Mouse (Mus musculus) heart, adult 2 months (tissue): ENCODE results near the gene Fndc3b. TPM values are rescaled to one million over a fixed set of nuclear protein-coding genes. Genes with fewer than 3 reads are reported as not detected.
A peak's percentile ranks its signal among the peaks of the same experiment; 100 is the strongest.

Experiments
- DNase-seq, 2 experiments: peaks; one replicate each; pipeline ENCODE4 v3.0.0; 2021
- H3K27ac ChIP-seq: fragments of 200-600 bp; 2 replicates; pipeline ENCODE4 v1.8.1; 2022
- H3K27me3 ChIP-seq: fragments of 200-500 bp; 2 replicates; pipeline ENCODE4 v1.6.1; 2012; ENCODE audit warnings: mild to moderate bottlenecking, low read length, inconsistent platforms, mixed read lengths; ENCODE audit not compliant: control insufficient read depth, insufficient read depth
- H3K36me3 ChIP-seq: fragments of 200-500 bp; 2 replicates; pipeline ENCODE4 v1.6.1; 2012; ENCODE audit warnings: low read length, inconsistent platforms; ENCODE audit not compliant: control insufficient read depth, insufficient read depth
- H3K4me1 ChIP-seq: fragments of 200-500 bp; 2 replicates; pipeline ENCODE4 v1.6.1; 2011; ENCODE audit warnings: low read length; ENCODE audit not compliant: control insufficient read depth, insufficient read depth
- H3K4me3 ChIP-seq: fragments of 200-600 bp; 2 replicates; pipeline ENCODE4 v1.8.1; 2022
- H3K79me2 ChIP-seq: fragments of 200-500 bp; replicated peaks from 2 replicates; pipeline ENCODE4 v1.6.1; 2012; ENCODE audit warnings: mild to moderate bottlenecking, inconsistent platforms, low read length, moderate library complexity, mixed read lengths; ENCODE audit not compliant: control insufficient read depth, insufficient read depth
- H3K9ac ChIP-seq: fragments of 200-500 bp; 2 replicates; pipeline ENCODE4 v1.6.1; 2012; ENCODE audit warnings: low read depth, mild to moderate bottlenecking, control low read depth, inconsistent platforms, low read length, mixed read lengths
- CTCF ChIP-seq: fragments of 200-600 bp; IDR thresholded peaks from 2 replicates; pipeline ENCODE4 v1.8.1; 2022; ENCODE audit warnings: antibody characterized with exemption, mild to moderate bottlenecking, moderate library complexity
- EP300 ChIP-seq: fragments of 200-500 bp; IDR thresholded peaks from 2 replicates; pipeline ENCODE4 v1.6.1; 2011; ENCODE audit warnings: low read depth, low read length, control low read depth; ENCODE audit not compliant: insufficient read depth
- POLR2A ChIP-seq: fragments of 200-500 bp; IDR thresholded peaks from 2 replicates; pipeline ENCODE4 v1.6.1; 2011; ENCODE audit warnings: mild to moderate bottlenecking, low read depth, low read length, control low read depth; ENCODE audit not compliant: insufficient read depth
- WGBS: fragments of 180-500 bp; shearing (Covaris S2); methylation state at CpG from one replicate; pipeline ENCODE4 v1.1.7; 2018; 5-methylcytosine and 5-hydroxymethylcytosine counted together
- intact Hi-C: fragments of 180-260 bp; cut with DNase I; formaldehyde crosslinking; loops from one replicate; pipeline ENCODE4 v1.15.1; 2025
- polyA plus RNA-seq: library from polyadenylated mRNA; depleted of rRNA; stranded (reverse); fragments of >200 nt; gene quantifications from 2 replicates; pipeline ENCODE4 v1.2.3, GENCODE M21; 2012
- total RNA-seq, 2 experiments: library from RNA; stranded (reverse); gene quantifications; 2 replicates each; pipeline ENCODE4 v1.2.3; 2021

Fndc3b gene
- total and polyA plus RNA-seq, 3 experiments = 15.3 to 57.4 (median 52.1) TPM

DNA sequence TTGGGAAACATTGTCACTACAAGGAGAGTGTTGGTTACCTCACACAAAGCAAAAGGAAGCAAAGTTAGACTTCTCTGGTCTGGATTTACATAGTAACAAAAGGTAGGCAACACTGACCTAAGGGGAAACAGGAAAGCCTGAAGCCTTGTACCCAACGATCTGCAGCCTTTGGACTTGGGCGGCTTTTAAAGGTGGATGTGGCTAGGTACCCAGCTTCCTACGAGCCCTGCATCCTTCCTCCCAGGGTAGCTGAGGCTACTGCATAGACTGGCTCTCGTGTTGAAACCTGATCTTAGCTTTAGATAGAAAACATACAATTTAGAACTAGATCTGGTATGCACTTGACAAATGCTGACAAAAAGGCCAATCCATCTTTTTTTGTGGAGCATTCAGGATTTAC lies 2.9 kb upstream of the Fndc3b start:
- intact Hi-C loops = loop anchor here (5.0 kb wide), 2 partner anchors 247 to 268 kb away; no protein-coding TSS in a partner anchor
- TF ChIP-seq EP300 = no peak
- no peak for TF ChIP-seq CTCF
- no peak for TF ChIP-seq POLR2A
- DNase-seq = no peak
- no peak overlapping the region for H3K9ac ChIP-seq
- peaks cover 4% of the 10 kb centered on the region for H3K4me1 ChIP-seq
- 0 out of 2 replicates have a peak, but pooled peaks cover 1% of the 10 kb centered on the region for H3K79me2 ChIP-seq
- WGBS = 81% methylated on average over 4 of the region's 4 CpGs
- H3K27me3 ChIP-seq = no peaks in the 10 kb centered on the region; the same call in 1 of the 2 replicates
- no peak overlapping the region for H3K4me3 ChIP-seq
- no peak overlapping the region for H3K27ac ChIP-seq
- no peaks in the 10 kb centered on the region for H3K36me3 ChIP-seq

DNA sequence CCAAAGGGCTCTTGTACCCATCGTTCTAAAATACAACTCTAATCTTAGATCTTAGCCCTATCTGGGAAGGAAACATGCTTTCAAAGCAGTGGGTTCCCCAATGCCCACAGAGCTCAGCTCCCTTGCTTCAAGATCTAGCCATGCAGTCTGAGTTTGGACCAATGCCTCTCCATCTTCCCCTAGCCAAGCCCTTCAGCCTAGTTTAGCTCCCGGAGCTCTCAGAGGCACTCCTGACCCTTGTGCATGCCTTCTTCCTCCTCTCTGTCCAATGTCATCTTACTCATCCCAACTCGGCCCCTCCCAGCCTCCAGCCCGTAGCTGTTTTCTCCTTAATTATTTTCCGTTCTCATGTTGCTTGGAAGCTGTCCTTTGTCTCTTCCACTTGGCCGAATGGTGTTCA lies 1.3 kb upstream of the Fndc3b start:
- intact Hi-C loops = loop anchor here (5.0 kb wide), 2 partner anchors 245 to 270 kb away; no protein-coding TSS in a partner anchor
- TF ChIP-seq CTCF = no peak
- TF ChIP-seq POLR2A = no peak
- TF ChIP-seq EP300 = no peak

DNA sequence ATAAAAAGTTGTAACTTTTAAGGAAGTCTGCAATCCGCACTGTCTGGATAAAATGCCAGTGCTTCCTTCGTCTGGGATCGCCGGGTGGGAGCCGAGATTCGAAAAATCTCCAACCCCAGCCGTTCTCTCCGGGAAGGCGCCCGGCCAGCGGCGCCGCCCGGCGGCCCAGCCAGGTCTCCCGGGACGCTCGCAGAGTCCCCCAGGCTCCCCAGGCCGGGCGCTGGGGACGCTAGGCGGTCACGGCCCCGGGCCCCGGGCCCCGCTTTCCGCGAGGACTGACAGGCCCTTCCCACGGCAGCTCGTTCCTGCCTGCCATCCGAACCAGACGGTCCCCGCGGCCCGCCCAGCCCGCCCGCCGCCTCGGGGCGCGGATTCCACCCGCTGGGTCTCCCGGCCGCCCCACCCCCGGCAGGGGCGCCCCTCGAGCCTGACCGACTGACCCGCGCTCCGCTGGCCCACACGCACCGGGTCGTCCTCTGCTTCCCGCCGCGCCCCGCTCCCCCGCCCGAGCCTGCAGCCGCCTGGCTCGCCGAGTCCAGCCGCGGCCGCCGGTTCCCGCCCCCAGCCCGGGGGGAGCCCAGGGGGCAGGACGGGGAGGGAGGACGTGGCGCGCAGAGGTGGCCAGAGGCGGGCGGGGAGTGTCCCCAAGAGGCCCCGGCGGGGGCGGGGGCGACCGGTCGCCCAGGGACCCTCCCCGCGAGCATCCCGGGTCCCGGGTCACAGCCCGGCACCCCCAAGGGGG lies 1.0 kb downstream of the Fndc3b start:
- under 1% methylated on average over 66 of the region's 86 CpGs for WGBS
- Histone ChIP-seq H3K36me3 (peaks cover 11% of the 10 kb centered on the region), H3K79me2 (peaks cover 3% of the 10 kb centered on the region; the same call in 1 of the 2 replicates), H3K27me3 (no peaks in the 10 kb centered on the region), H3K27ac (peak overlapping the region; percentile 97), H3K9ac (peak overlapping the region; percentile 99), H3K4me3 (peak overlapping the region; percentile 75), H3K4me1 (peaks cover 9% of the 10 kb centered on the region)
- peak; percentile 67 for TF ChIP-seq CTCF
- no peak for TF ChIP-seq EP300
- peak; percentile 25; the same call in 1 of the 2 replicates for TF ChIP-seq POLR2A
- intact Hi-C loops = loop anchor here (1.0 to 10.0 kb wide), 7 partner anchors 20 to 395 kb away; partner anchors contain the start of gene Pld1
- DNase-seq = peak; percentile 91 to 92

More for the DNA sequence above, 1.3 kb upstream of the Fndc3b start:
- Histone ChIP-seq H3K9ac (no peak overlapping the region), H3K4me3 (no peak overlapping the region), H3K4me1 (peaks cover 4% of the 10 kb centered on the region), H3K36me3 (no peaks in the 10 kb centered on the region; the same call in none of the 2 replicates), H3K79me2 (0 out of 2 replicates have a peak, but pooled peaks cover 1% of the 10 kb centered on the region), H3K27me3 (no peaks in the 10 kb centered on the region; the same call in 1 of the 2 replicates), H3K27ac (no peak overlapping the region)
- WGBS = 49% methylated on average over 6 of the region's 6 CpGs
- DNase-seq = no peak

DNA sequence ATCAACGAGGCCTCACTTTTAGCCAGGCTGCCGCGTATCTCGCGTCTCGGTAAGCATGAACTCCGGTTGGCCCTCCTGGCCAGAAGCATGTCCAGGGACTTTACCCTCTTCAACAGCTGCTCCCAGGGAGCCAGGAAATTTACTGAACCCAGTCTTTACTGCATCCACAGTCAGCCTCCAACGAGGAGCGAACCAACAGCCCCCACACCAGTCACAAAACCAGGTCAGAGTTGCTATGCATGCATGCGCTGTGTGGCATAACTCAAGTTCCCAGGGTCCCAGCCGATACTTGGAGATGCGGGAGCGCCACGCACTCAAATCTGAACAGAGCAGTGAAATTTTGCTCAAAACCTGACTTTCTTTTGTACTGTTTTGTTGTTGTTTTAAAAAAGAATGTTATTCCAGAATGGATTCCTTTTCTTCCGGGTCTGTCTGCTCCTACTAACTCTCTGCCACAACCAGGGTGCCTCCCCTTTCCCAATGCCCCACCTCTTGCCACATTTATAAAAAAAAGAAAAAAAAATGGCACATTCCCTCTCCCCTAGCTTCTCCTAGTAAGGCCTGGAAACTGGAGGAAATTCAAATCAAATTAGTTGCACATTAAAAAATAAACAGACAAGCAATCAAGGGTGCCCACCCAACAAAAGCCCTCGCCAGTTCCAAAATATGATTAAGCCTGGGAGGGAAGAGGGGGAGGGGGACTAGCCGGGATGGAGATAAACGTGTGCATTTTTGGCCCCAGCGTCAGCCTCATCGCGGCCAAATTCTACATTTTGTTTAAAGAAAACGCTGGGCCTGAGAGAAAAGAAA lies 1.8 kb downstream of the Fndc3b start:
- peak; percentile 34 to 64 for DNase-seq
- TF ChIP-seq EP300 (no peak), POLR2A (no peak), CTCF (no peak)
- H3K36me3 ChIP-seq = peaks cover 12% of the 10 kb centered on the region
- peak overlapping the region; percentile 99 for H3K9ac ChIP-seq
- peaks cover 3% of the 10 kb centered on the region; the same call in 1 of the 2 replicates for H3K79me2 ChIP-seq
- intact Hi-C loops = loop anchor here (1.0 to 10.0 kb wide), 4 partner anchors 19 to 396 kb away; no protein-coding TSS in a partner anchor
- H3K27me3 ChIP-seq = no peaks in the 10 kb centered on the region
- WGBS = 3% methylated on average over 22 of the region's 22 CpGs
- peak overlapping the region; percentile 75 for H3K4me3 ChIP-seq
- H3K27ac ChIP-seq = peak overlapping the region; percentile 97
- H3K4me1 ChIP-seq = peaks cover 15% of the 10 kb centered on the region

DNA sequence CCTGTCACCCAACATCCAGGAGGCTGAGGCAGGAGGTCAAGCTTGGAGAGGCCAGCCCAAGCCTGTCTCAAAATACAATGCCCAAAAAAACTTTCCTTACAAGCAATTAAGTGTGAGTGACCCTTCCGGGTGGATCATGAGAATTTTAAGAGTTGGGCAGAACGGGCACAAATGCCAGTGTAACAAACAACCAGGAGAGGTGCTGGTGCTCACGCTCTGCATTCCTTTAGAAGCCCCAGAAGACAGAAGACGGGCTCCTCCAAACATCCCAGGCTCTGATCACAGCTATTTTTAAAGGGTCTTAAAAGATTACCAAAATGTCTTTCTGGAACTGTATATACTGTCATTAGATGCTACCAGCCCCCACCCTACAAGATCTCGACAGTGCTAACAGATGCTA lies 2.5 kb downstream of the Fndc3b start:
- H3K9ac ChIP-seq = no peak overlapping the region; the same call in 1 of the 2 replicates
- intact Hi-C loops = loop anchor here (5.0 to 10.0 kb wide), 3 partner anchors 46 to 396 kb away; no protein-coding TSS in a partner anchor
- H3K27ac ChIP-seq = peak overlapping the region; percentile 97
- H3K27me3 ChIP-seq = no peaks in the 10 kb centered on the region
- peak overlapping the region; percentile 75 for H3K4me3 ChIP-seq
- TF ChIP-seq EP300 (no peak), CTCF (no peak), POLR2A (no peak)
- peaks cover 5% of the 10 kb centered on the region for H3K79me2 ChIP-seq
- H3K36me3 ChIP-seq = peaks cover 12% of the 10 kb centered on the region
- H3K4me1 ChIP-seq = peaks cover 15% of the 10 kb centered on the region
- WGBS = 25% methylated on average over 5 of the region's 5 CpGs
- DNase-seq = no peak
